Mouse (Mus musculus) heart, embryonic 11.5 days (tissue): ENCODE data around the gene Rdh16f1. TPM values are rescaled to one million over a fixed set of nuclear protein-coding genes. Genes with fewer than 3 reads are reported as not detected.
"Not testable (repeated sequence)": the region's sequence is repeated elsewhere in the genome, so short reads cannot be mapped to it uniquely, and the experiment has no call there.

ENCODE experiments used
- ATAC-seq: fragments of 200-750 bp; cut with Nextera tagmentation; replicated peaks from 2 replicates; pipeline ENCODE4 v1.8.0; 2017; ENCODE audit warnings: moderate library complexity; ENCODE audit not compliant: insufficient number of reproducible peaks, low FRiP score, low TSS enrichment
- H3K27ac ChIP-seq: fragments of 300-500 bp; sonication (generic); 2 replicates; pipeline ENCODE4 v1.5.1; 2014; ENCODE audit warnings: mild to moderate bottlenecking, low read depth, low read length
- H3K27me3 ChIP-seq: fragments of 300-500 bp; sonication (generic); 2 replicates; pipeline ENCODE4 v1.6.1; 2014; ENCODE audit warnings: mild to moderate bottlenecking, low read length, mixed read lengths; ENCODE audit not compliant: control insufficient read depth, insufficient read depth
- H3K36me3 ChIP-seq: fragments of 300-500 bp; sonication (generic); 2 replicates; pipeline ENCODE4 v1.6.1; 2014; ENCODE audit warnings: mild to moderate bottlenecking, low read length, moderate library complexity, mixed read lengths; ENCODE audit not compliant: control insufficient read depth, insufficient read depth
- H3K4me1 ChIP-seq: fragments of 300-500 bp; sonication (generic); 2 replicates; pipeline ENCODE4 v1.6.1; 2014; ENCODE audit warnings: low read length; ENCODE audit not compliant: control insufficient read depth, insufficient read depth
- H3K4me2 ChIP-seq: fragments of 300-500 bp; sonication (generic); 2 replicates; pipeline ENCODE4 v1.6.1; 2014; ENCODE audit warnings: mild to moderate bottlenecking, moderate library complexity
- H3K4me3 ChIP-seq: fragments of 300-500 bp; sonication (generic); 2 replicates; pipeline ENCODE4 v1.5.1; 2014; ENCODE audit warnings: low read depth, low read length
- H3K9ac ChIP-seq: fragments of 300-500 bp; sonication (generic); 2 replicates; pipeline ENCODE4 v1.6.1; 2014; ENCODE audit warnings: mild to moderate bottlenecking, low read depth, low read length, moderate library complexity
- H3K9me3 ChIP-seq: fragments of 300-500 bp; sonication (generic); replicated peaks from 2 replicates; pipeline ENCODE4 v1.6.1; 2016; ENCODE audit warnings: low read length; ENCODE audit not compliant: control insufficient read depth
- WGBS: fragments of 180-500 bp; shearing (Covaris S2); extraction: QIAGEN DNeasy Blood & Tissue Kit; methylation state at CpG from one replicate; pipeline ENCODE4 v1.1.7; 2014; ENCODE audit not compliant: insufficient replicate concordance; 5-methylcytosine and 5-hydroxymethylcytosine counted together
- polyA plus RNA-seq: library from polyadenylated mRNA; unstranded; fragments of >200 nt; fragmentation: Nextera tagmentation; extraction: Ambion mirVana; gene quantifications from 2 replicates; pipeline ENCODE4 v1.2.1, GENCODE M21; 2014

The Rdh16f1 gene
- polyA plus RNA-seq, 1 experiment from 2014 or later = 0.10 TPM

DNA sequence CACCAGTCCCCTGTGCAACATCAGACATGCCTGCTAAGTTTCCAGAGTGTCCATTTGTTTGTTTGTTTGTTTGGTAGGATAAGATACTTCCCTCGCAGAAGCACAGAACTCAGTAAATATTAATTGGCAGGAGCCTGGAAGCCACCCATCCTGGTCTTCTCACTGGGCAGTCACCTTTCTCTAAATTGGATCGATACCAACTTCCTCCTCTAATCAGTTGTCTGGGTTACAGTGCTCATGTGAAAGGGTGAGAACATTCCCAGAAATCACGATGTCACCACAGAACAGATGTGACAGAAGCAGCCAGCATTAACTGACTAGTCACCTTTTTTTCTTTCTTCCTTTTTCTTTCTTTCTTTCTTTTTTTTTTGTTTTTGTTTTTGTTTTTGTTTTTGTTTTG is 4.3 kb upstream of the Rdh16f1 start:
- H3K36me3 ChIP-seq = no peaks in the 10 kb centered on the region
- 0 out of 2 replicates have a peak, but pooled peaks cover 3% of the 10 kb centered on the region for H3K4me1 ChIP-seq
- no peak for ATAC-seq
- no peaks in the 10 kb centered on the region for H3K27me3 ChIP-seq
- 49% methylated on average over 3 of the region's 3 CpGs for WGBS
- H3K4me2 ChIP-seq = no peak overlapping the region
- H3K9me3 ChIP-seq = no peaks in the 10 kb centered on the region
- H3K27ac ChIP-seq = peak overlapping the region; percentile 59; the same call in 1 of the 2 replicates
- no peak overlapping the region for H3K9ac ChIP-seq
- no peak overlapping the region for H3K4me3 ChIP-seq

DNA sequence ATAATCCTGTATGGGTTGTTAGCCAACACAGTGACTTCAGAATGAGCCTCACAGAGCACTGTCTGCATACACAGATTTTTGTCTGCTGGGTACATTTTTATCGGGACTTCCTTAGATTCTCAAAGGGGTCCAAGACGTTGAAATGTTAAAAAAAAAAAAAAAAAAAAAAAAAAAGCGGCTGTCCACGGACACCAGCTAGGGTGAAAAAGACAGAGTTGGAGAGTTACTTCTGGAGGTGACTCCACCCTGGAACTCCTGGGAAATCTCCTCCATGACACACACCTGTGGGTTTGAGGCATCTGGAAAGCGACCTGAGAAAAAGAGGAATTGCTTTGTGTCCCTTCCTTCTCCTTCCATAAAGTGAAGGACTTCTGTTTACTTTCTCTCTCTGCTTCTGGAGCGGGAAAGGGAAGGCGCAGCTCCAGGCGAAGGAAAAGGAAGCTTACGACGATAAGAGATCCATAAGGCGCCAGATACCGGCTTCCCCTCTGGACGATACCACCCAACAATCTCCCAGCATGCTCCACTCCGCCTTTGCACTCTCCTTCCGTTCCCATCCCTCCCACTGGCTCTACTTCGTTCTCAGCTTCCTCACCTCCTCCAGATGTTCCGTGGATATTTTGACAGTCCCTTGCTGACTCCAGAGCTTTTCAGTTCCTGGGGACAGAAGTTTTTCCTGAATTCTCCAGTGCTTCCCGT is 3.7 kb upstream of the Rdh16f1 start:
- Histone ChIP-seq H3K27me3 (no peaks in the 10 kb centered on the region), H3K4me2 (peak overlapping the region; percentile 57), H3K9ac (peak overlapping the region; percentile 56), H3K27ac (peak overlapping the region; percentile 70), H3K4me3 (peak overlapping the region; percentile 17; the same call in 1 of the 2 replicates), H3K4me1 (0 out of 2 replicates have a peak, but pooled peaks cover 3% of the 10 kb centered on the region), H3K9me3 (no peaks in the 10 kb centered on the region), H3K36me3 (no peaks in the 10 kb centered on the region)
- 0 out of 2 replicates have a peak, but pooled peaks have one; percentile 20 for ATAC-seq
- WGBS = 29% methylated on average over 18 of the region's 18 CpGs

DNA sequence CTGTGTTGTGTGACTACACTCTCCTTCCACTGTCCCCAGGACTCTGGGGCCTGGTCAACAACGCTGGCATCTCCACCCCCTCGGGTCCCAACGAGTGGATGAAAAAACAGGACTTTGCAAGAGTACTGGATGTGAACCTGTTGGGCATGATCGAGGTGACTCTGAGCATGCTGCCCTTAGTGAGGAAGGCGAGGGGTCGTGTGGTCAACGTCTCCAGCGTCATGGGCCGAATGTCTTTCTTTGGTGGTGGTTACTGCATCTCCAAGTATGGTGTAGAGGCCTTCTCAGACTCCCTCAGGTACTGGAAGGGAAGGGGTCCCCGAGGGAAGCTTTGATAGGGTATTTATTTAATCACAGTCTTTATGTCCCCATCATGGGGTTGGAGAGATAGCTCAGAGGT is 3.3 kb downstream of the Rdh16f1 start:
- H3K4me3 ChIP-seq, H3K4me1 ChIP-seq, H3K27ac ChIP-seq, H3K9ac ChIP-seq, H3K27me3 ChIP-seq, H3K9me3 ChIP-seq, H3K4me2 ChIP-seq, ATAC-seq, H3K36me3 ChIP-seq: not testable (repeated sequence)
- 85% methylated on average over 10 of the region's 10 CpGs for WGBS

DNA sequence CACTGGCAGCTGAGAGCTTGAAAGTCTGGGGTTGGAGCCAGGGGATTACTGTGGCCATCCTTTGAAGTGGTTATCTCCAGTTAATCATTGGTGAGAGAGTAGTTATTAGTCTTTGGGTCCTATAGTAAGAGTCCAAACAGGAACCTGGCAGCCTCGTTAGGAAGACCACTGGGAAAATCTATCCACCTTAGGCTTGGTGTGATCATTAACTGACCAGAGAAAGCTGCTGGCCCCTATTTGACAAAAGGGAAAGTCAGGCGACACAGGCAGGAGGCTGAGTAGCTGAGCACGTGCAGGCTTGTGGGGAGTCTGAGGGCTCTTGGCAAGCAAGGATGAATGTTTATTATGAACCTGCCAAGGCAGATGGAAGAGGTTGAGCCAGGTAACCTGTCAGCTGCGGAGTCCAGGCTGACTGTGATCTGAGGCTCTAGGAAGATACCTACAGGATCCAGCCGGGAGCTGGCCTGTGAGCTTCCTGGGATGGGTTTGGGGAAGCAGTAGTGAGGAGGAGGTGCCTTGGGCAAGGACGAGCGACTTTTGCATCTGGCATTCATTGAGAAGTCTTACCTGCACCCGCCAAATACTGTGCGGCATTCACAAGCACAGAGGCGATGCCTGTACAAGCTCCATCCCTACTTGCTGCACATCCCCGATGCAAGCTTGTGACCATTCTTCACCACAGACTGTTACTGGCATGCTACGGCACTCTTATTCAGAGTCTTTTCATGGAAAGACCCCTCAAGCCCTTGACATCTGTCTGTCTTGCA is 4.5 kb downstream of the Rdh16f1 start:
- Histone ChIP-seq H3K27ac (no peak overlapping the region), H3K4me1 (no peaks in the 10 kb centered on the region), H3K4me2 (no peak overlapping the region), H3K4me3 (no peak overlapping the region), H3K9ac (no peak overlapping the region), H3K36me3 (no peaks in the 10 kb centered on the region), H3K27me3 (no peaks in the 10 kb centered on the region), H3K9me3 (no peaks in the 10 kb centered on the region)
- ATAC-seq = no peak
- WGBS = 63% methylated on average over 12 of the region's 12 CpGs

DNA sequence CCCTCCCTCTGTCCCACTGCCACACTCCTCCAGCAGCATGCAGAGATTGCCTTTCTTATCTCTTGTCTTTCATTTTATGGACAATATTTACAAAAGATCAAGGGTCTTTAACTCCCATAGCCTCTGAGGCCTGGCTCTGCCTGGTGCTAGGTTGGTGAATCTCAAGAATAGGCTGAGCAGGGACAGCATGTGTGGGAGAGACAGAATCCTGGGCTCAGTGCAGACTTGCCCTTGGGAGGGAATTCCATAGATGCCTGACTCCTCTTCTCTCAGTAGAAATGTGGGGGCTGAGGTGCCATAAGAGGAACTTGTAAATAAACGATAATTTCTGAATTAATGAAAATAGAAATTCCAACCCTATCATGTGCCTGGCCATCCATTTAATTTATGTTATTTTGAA is 7.0 kb downstream of the Rdh16f1 start:
- Histone ChIP-seq H3K4me3 (no peak overlapping the region), H3K9me3 (no peaks in the 10 kb centered on the region), H3K36me3 (no peaks in the 10 kb centered on the region), H3K27ac (no peak overlapping the region), H3K4me1 (no peaks in the 10 kb centered on the region), H3K27me3 (no peaks in the 10 kb centered on the region), H3K4me2 (no peak overlapping the region), H3K9ac (no peak overlapping the region)
- ATAC-seq = no peak
- 59% methylated on average over 1 of the region's 1 CpGs for WGBS

DNA sequence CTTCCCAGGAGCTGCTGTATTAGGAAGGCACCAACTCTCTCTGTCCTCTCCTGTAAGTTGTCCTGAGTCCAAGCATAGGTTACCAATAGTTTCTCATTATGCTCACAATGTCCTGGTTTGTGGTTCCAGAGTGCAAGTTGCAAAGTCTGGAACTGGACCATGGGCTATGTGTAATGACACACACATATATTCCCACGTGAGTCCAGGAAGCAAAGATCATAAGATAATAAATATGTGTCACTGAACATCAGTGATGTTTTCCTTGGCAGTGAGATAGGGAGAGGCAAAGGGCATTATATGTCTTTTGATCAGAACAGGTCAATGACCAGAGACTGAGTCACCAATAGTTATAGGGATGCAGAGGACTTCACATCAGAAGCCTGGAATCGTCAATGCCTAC is 16.4 kb downstream of the Rdh16f1 start, which contains the start of gene Rdh9:
Gene Rdh9, plus strand, starts transcription at position 376 of the 400 bp plus-strand sequence.
- H3K27ac ChIP-seq = no peak within 1 kb of the TSS
- no peak within 1 kb of the TSS for H3K9ac ChIP-seq
- H3K36me3 ChIP-seq = no peaks in the 10 kb centered on the region
- WGBS = 70% methylated on average over 2 of the region's 2 CpGs
- H3K9me3 ChIP-seq = no peaks in the 10 kb centered on the region
- H3K4me3 ChIP-seq = no peak within 1 kb of the TSS
- no peak for ATAC-seq
- H3K4me2 ChIP-seq = no peak within 1 kb of the TSS
- no peaks in the 10 kb centered on the region for H3K27me3 ChIP-seq
- H3K4me1 ChIP-seq = no peaks in the 10 kb centered on the region

DNA sequence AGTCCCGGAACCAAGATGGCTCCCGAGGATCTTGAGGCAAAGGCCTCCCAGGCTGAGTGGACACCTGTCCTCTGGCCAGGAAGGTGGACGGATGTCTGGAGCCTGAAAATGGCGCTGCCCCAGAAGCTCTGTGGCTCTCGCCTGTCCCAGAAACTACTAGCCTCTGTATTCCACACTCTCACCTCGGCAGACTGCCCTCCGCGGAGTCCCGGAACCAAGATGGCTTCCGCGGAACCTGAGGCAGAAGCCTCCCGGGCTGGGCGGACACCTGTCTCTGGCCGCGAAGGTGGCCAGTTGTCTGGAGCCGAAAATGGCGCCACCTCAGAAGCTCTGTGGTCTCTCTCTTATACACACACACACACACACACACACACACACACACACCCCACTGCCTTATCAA is 22.7 kb downstream of the Rdh16f1 start:
- H3K4me3 ChIP-seq, H3K27ac ChIP-seq, ATAC-seq, H3K4me2 ChIP-seq, H3K9ac ChIP-seq, H3K9me3 ChIP-seq, H3K4me1 ChIP-seq, H3K36me3 ChIP-seq, H3K27me3 ChIP-seq: not testable (repeated sequence)
- WGBS = 89% methylated on average over 17 of the region's 17 CpGs

DNA sequence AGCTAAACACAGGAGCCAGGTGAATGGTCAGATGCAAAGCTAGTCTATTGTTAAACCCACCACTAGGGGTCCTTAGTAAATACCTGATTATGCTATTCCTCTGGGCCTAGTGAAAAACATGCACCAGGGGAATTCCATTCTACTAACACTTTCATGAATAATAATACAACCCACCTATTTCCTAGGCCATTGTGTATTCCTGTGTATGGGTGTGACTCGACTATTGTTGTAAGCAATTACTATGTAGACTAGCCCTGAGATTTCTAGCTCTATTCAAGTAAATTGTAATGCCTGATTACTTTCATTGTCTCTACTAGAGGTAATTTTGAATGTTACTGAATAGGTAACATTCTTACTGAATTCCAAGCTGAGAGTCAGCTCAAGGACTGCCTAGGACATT is 25.8 kb downstream of the Rdh16f1 start:
- not testable (repeated sequence) for H3K4me1 ChIP-seq, H3K9me3 ChIP-seq, H3K9ac ChIP-seq, H3K27ac ChIP-seq, H3K4me3 ChIP-seq, ATAC-seq, H3K36me3 ChIP-seq, H3K27me3 ChIP-seq, H3K4me2 ChIP-seq
- WGBS = 74% methylated on average over 1 of the region's 1 CpGs
